Mouse (Mus musculus): ENCODE results near the gene Cyp2d22. TPM values are rescaled to one million over a fixed set of nuclear protein-coding genes. Genes with fewer than 3 reads are reported as not detected.

Gene Cyp2d22
- 17.5 and 27.3 TPM in 2 replicates for polyA plus RNA-seq (2021; fragmentation: Nextera tagmentation)
- long read RNA-seq, experiment 1, partial matches to known transcripts, result 1 of 20 reads
- long read RNA-seq, experiment 1, other reads (novel, unspliced or antisense), result 18 of 20 reads
- long read RNA-seq, experiment 2, partial matches to known transcripts, result 2 of 58 reads
- long read RNA-seq, experiment 2, other reads (novel, unspliced or antisense), result 53 of 58 reads

GRCm38 (mm10) chr15:82379871-82380713 lies at the start of gene Cyp2d22:
Gene Cyp2d22, minus strand, starts transcription at chr15:82380260.

DNA sequence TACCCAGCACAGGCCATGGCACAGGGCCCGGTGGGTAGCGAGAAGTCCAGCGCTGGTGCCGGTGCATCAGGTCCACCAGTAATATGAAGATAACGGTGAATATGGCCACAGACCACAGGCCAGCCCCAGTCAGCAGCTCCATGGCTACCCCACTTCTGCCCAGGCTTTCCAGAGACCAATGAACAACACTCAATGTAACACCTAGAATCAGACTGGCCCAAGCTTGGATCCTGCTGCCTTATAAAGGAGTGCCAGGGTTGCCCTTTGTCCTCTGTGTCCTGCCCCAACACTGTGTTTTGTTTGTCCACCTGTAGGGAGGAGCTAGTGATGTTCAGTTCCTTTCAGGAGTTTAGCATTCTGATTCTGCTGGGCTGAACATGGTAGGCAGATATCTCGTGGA lies 26.9 kb upstream of the Cyp2d22 start, which contains the start of gene Cyp2d10:
Gene Cyp2d10, minus strand, starts transcription at position 215 of the 400 bp plus-strand sequence.

GRCm38 (mm10) chr15:82393922-82394321 lies 13.9 kb upstream of the Cyp2d22 start, which contains the start of gene Cyp2d11:
Gene Cyp2d11, minus strand, starts transcription at chr15:82394022.

DNA sequence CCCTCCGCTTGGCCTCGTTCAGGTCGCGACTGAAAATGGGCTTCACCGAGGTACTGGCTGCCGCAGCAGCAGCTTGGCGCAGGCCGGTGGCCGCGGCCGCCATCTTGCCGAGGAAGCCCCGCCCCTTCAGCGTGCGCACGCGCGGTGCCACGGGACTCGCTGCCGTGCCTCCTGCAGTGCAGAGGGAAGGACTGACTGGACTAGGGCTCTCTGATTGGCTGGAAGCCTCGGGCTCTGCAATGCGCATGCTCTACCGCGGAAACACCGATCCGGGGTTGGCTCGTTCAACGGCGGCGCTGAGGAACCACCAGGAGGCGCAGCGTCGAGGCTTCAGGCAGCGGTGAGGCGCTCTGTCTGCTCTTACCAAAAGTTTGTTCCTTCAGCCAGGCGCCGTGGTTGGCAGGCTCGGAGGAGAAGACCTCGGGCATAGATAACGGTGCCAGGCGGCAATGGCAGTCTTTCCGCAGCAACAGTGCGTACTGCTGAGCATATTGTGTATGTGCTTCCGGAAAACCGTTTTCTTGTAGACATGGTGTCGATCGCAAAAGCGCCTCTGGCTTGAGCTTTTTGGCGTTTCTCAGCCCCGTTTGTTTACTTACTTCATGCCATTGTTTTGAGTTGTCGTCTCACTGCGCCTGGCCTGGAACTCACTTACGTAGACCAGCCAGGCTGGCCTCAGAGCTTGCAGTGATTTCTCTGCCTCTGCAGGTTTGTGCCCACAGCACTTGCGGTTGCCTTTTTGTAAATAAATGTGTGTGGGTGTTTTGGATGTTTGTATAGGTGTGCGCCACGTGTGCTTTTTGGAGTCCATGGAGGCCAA lies 25.7 kb downstream of the Cyp2d22 start, which contains the start of gene Ndufa6:
Gene Ndufa6, minus strand, starts transcription at position 197 of the 820 bp plus-strand sequence.

DNA sequence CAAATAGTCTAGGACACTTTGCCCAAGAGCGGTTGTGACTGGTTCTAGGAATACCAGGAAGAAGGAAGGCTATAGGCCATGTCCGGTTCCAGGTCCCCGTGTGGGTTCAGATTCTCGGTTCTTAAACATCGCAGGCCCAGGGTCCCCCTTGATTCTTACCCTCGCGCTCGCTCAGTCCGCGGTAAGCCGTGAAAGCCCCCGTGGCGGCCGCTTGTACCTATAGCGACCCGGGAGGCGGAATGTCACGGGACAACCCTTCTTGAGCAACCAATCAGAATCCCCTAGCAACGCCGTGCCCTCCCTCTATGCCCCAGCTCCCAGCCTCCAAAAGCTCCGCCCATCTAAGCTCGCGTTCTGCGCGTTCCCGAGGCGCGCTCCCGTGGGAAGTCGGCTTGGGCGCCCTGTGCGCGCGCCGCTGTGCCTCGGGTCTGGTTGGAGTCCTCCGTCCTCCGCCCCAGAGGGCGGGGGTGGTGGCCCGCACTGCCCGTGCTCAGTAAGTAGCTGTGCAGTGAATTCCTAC lies 41.4 kb downstream of the Cyp2d22 start, which contains the start of the genes Naga, Pheta2 and Smdt1:
Gene Naga, minus strand, starts transcription at position 333 of the 520 bp plus-strand sequence.
Gene Pheta2, plus strand, starts transcription at position 350 of the 520 bp plus-strand sequence.
Gene Smdt1, plus strand, starts transcription at position 367 of the 520 bp plus-strand sequence.

Small RNA genes within 50 kb of the gene (microRNA-seq; reads per million reads assigned to microRNA genes)
- not detected for gene Gm25990
- not detected for gene Gm27331
- not detected for gene Mir7684

Other genes with a start within 250 kb of the Cyp2d22 start
- gene Srebf2, start 233.1 kb downstream of the Cyp2d22 start, polyA plus RNA-seq (2021; fragmentation: Nextera tagmentation), result 50.4 and 52.5 TPM in 2 replicates
- 0.77 and 0.94 TPM in 2 replicates for gene Shisa8, start 167.4 kb downstream of the Cyp2d22 start, polyA plus RNA-seq (2021; fragmentation: Nextera tagmentation)
- 0.36 and 0.52 TPM in 2 replicates for gene Tnfrsf13c, start 155.9 kb downstream of the Cyp2d22 start, polyA plus RNA-seq (2021; fragmentation: Nextera tagmentation)
- 16.3 and 17.6 TPM in 2 replicates for gene Cenpm, start 135.5 kb downstream of the Cyp2d22 start, polyA plus RNA-seq (2021; fragmentation: Nextera tagmentation)
- gene 1500009C09Rik, start 127.9 kb downstream of the Cyp2d22 start, polyA plus RNA-seq (2021; fragmentation: Nextera tagmentation), result 24.5 and 34.8 TPM in 2 replicates
- gene Sept3, start 105.4 kb downstream of the Cyp2d22 start, polyA plus RNA-seq (2021; fragmentation: Nextera tagmentation), result 85.2 and 107 TPM in 2 replicates
- gene Wbp2nl, start 81.3 kb downstream of the Cyp2d22 start, polyA plus RNA-seq (2021; fragmentation: Nextera tagmentation), result not detected in 2 replicates
- gene Naga, start 41.3 kb downstream of the Cyp2d22 start, polyA plus RNA-seq (2021; fragmentation: Nextera tagmentation), result 32.4 and 37.4 TPM in 2 replicates
- gene Pheta2, start 41.3 kb downstream of the Cyp2d22 start, polyA plus RNA-seq (2021; fragmentation: Nextera tagmentation), result 0.64 and 0.84 TPM in 2 replicates
- gene Smdt1, start 41.3 kb downstream of the Cyp2d22 start, polyA plus RNA-seq (2021; fragmentation: Nextera tagmentation), result 902 and 958 TPM in 2 replicates
- 900 and 946 TPM in 2 replicates for gene Ndufa6, start 25.9 kb downstream of the Cyp2d22 start, polyA plus RNA-seq (2021; fragmentation: Nextera tagmentation)
- not detected in 2 replicates for gene Cyp2d11, start 13.8 kb upstream of the Cyp2d22 start, polyA plus RNA-seq (2021; fragmentation: Nextera tagmentation)
- not detected in 2 replicates for gene Cyp2d10, start 26.9 kb upstream of the Cyp2d22 start, polyA plus RNA-seq (2021; fragmentation: Nextera tagmentation)
- gene Cyp2d9, start 53.2 kb upstream of the Cyp2d22 start, polyA plus RNA-seq (2021; fragmentation: Nextera tagmentation), result not detected in 2 replicates
- not detected in 2 replicates for gene Cyp2d12, start 174.8 kb upstream of the Cyp2d22 start, polyA plus RNA-seq (2021; fragmentation: Nextera tagmentation)
- not detected in 2 replicates for gene Cyp2d34, start 240.7 kb upstream of the Cyp2d22 start, polyA plus RNA-seq (2021; fragmentation: Nextera tagmentation)